Mouse (Mus musculus): Measurements from ENCODE around the gene Lad1.

GRCm38 (mm10) chr1:135856070-135856469, 37.7 kb downstream of the Lad1 start:
- no peak for TF ChIP-seq CTCF (IDR thresholded peaks at IDR 0.05; ENCODE audit: low read depth)
- no peak for TF ChIP-seq EP300 (optimal IDR thresholded peaks at IDR 0.05)
